Comparison of ENCODE assay signal across 17 mouse cellular contexts in the genomic region with DNA sequence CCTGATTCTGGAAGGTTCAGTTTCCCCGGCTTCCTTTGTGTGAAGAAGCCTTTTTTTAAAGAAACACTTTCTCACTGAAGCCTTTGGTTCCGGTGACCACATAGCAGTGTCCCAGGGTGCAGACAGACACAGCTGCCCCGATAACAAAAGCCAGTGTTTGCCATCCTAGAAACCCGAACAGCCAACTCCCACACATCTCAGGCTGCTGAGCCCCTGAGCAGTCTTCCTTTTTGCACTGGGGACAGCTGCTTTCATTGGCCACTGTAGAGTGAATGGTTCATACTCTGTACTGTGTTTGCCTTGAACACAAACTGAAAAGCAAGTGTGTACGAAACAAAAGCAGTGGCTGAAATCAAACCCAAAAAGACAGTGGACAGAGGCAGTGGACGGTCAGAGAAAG.
"Had no signal": no experiment of that assay in that cellular context is flagged by ENCODE, and none has a peak within 500 bp of the region (broad histone marks: within the 10 kb centered on the region; RNA-seq: fewer than 3 reads in every experiment).

No protein-coding gene starts in this region.

- H3K4me2 ChIP-seq: lung, embryonic 15.5 days; midbrain, embryonic 11.5 days; midbrain, embryonic 13.5 days; midbrain, embryonic 15.5 days; neural tube, embryonic 12.5 days; stomach, embryonic 15.5 days had no signal

- DNase-seq: lung, adult 2 months; lung, postnatal 14 days; lung, postnatal 36 days; right cerebral cortex, postnatal 14 days; thymus, adult 2 months; thymus, postnatal 25 days; thymus, postnatal 4 days had no signal

- H3K4me1 ChIP-seq: megakaryocyte, embryonic 14.5 days; midbrain, embryonic 15.5 days had no signal

- ATAC-seq: lung, postnatal 0 days; midbrain, embryonic 13.5 days; midbrain, embryonic 15.5 days had no signal

- H3K27ac ChIP-seq: lung, embryonic 15.5 days; macrophage; midbrain, embryonic 13.5 days; midbrain, embryonic 15.5 days; neural tube, embryonic 12.5 days; stomach, embryonic 15.5 days; stomach, postnatal 0 days had no signal

- H3K36me3 ChIP-seq: lung, embryonic 15.5 days; midbrain, embryonic 13.5 days; midbrain, embryonic 15.5 days; neural tube, embryonic 12.5 days; stomach, embryonic 15.5 days had no signal

- H3K4me3 ChIP-seq: lung, embryonic 15.5 days; megakaryocyte, embryonic 14.5 days; midbrain, embryonic 13.5 days; midbrain, embryonic 15.5 days; neural tube, embryonic 12.5 days; stomach, embryonic 15.5 days had no signal

- H3K9me3 ChIP-seq: lung, embryonic 15.5 days; midbrain, embryonic 13.5 days; midbrain, embryonic 15.5 days; neural tube, embryonic 12.5 days; stomach, embryonic 15.5 days had no signal

- H3K27me3 ChIP-seq: lung, embryonic 15.5 days; megakaryocyte, embryonic 14.5 days; midbrain, embryonic 13.5 days; midbrain, embryonic 15.5 days; neural tube, embryonic 12.5 days; stomach, embryonic 15.5 days had no signal

- H3K9ac ChIP-seq: lung, embryonic 15.5 days; midbrain, embryonic 13.5 days; midbrain, embryonic 15.5 days; neural tube, embryonic 12.5 days; stomach, embryonic 15.5 days had no signal
